ENCODE assay signal across 19 mouse cellular contexts in genomic region chr3:28653043-28653442, GRCm38 (mm10). TPM values are rescaled to one million over a fixed set of nuclear protein-coding genes. Genes with fewer than 3 reads are reported as not detected.
"Had no signal": no experiment of that assay in that cellular context is flagged by ENCODE, and none has a peak within 500 bp of the region (broad histone marks: within the 10 kb centered on the region; RNA-seq: fewer than 3 reads in every experiment).

No protein-coding gene starts in this region.

- ATAC-seq: intestine, embryonic 15.5 days; liver, embryonic 12.5 days had no signal

- H3K27me3 ChIP-seq: intestine, embryonic 15.5 days; kidney, embryonic 15.5 days; limb, embryonic 15.5 days; liver, embryonic 12.5 days; lung, embryonic 15.5 days; megakaryocyte, embryonic 14.5 days; midbrain, embryonic 12.5 days; neural tube, embryonic 12.5 days had no signal

- H3K36me3 ChIP-seq: intestine, embryonic 15.5 days; kidney, embryonic 15.5 days; limb, embryonic 15.5 days; liver, embryonic 12.5 days; lung, embryonic 15.5 days had no signal

- H3K4me2 ChIP-seq: intestine, embryonic 15.5 days; kidney, embryonic 15.5 days; limb, embryonic 15.5 days; liver, embryonic 12.5 days; lung, embryonic 15.5 days; midbrain, embryonic 12.5 days; neural tube, embryonic 12.5 days had no signal

- H3K4me3 ChIP-seq: intestine, embryonic 15.5 days; kidney, embryonic 15.5 days; limb, embryonic 15.5 days; liver, embryonic 12.5 days; lung, embryonic 15.5 days; megakaryocyte, embryonic 14.5 days; midbrain, embryonic 12.5 days; myocyte; neural tube, embryonic 12.5 days had no signal

- H3K27ac ChIP-seq: intestine, embryonic 15.5 days; kidney, embryonic 15.5 days; limb, embryonic 15.5 days; liver, embryonic 12.5 days; lung, embryonic 15.5 days; macrophage; midbrain, embryonic 12.5 days; neural tube, embryonic 12.5 days; stomach, postnatal 0 days had no signal

- H3K9ac ChIP-seq: intestine, embryonic 15.5 days; kidney, embryonic 15.5 days; limb, embryonic 15.5 days; liver, embryonic 12.5 days; lung, embryonic 15.5 days; midbrain, embryonic 12.5 days; neural tube, embryonic 12.5 days had no signal

- DNase-seq: kidney, adult 18-20 months; kidney, postnatal 14 days; lung, postnatal 14 days; right cerebral cortex, adult 18-20 months; thymus, postnatal 25 days had no signal

- H3K9me3 ChIP-seq: intestine, embryonic 15.5 days; kidney, embryonic 15.5 days; limb, embryonic 15.5 days; liver, embryonic 12.5 days; lung, embryonic 15.5 days; megakaryocyte, embryonic 14.5 days; midbrain, embryonic 12.5 days; neural tube, embryonic 12.5 days had no signal

- H3K4me1 ChIP-seq: intestine, embryonic 15.5 days; kidney, embryonic 15.5 days; limb, embryonic 15.5 days; liver, embryonic 12.5 days; lung, embryonic 15.5 days; midbrain, embryonic 12.5 days; neural tube, embryonic 12.5 days had no signal

RNA-seq across cellular contexts. Expression of gene Slc2a2, which starts 44.7 kb away (rescaled TPM):
- total RNA-seq: layer of hippocampus, postnatal 25 days; left cerebral cortex, adult 8-10 months; left cerebral cortex, postnatal 36 days had no signal
- polyA plus RNA-seq: macrophage, myocyte had no signal
